Mouse (Mus musculus) cerebellum, adult 8-10 months (tissue): ENCODE measurements around the gene 6330409D20Rik.
A peak's percentile ranks its signal among the peaks of the same experiment; 100 is the strongest.

Experiments used
- DNase-seq: peaks from one replicate; pipeline ENCODE4 v3.0.0; 2022

6330409D20Rik gene

DNA sequence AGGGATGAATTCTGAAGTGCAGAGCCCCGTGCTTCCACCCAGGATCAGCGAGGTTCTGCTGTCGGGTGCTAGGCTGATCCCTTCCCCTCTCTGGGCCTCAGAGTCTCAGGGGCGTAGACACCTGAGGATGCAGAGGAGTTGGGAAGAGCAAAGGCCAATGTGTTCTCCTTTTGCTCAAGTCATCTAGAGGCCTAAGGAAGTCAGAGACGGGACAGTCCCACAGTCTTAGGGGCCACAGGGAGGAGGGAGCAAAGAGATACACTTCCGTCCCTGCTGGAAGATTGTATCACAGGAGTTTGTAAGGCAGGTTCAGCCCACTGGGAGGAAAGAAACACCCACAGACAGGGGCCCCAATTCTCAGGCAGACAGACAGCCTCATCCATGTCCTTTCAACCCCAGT lies 18.8 kb downstream of the 6330409D20Rik start:
- no peak for DNase-seq

DNA sequence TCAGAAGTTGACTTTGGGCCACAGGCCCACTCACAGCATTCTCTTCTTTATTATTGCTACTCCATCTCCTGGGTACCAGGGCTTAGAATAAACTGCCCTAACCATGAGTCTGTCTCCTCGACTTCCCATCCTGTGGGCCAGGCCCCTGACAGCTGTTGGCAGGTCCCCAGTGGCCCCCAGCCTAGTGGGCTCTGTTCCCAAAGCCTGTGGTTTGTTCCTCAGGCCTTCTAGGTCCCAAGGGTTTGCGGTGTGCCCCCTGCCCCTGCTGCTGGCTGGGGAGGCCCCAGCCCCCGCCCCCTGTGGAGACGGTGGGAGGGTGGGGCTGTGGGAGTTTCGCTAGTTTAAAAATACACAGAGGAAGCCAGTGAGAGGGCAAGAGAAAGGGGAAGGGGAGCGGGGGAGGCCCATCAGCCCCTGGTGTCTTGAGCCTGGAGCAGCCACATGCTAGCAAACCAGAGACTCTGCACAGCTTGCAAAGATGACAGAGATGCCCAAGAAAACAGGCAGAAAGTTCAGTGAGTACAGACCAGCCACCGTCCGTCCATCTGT lies 20.1 kb downstream of the 6330409D20Rik start, which contains the start of gene Sh2d3c:
Sh2d3c (plus strand) TSS at position 375 of the 549 bp plus-strand sequence.
- DNase-seq = no peak

DNA sequence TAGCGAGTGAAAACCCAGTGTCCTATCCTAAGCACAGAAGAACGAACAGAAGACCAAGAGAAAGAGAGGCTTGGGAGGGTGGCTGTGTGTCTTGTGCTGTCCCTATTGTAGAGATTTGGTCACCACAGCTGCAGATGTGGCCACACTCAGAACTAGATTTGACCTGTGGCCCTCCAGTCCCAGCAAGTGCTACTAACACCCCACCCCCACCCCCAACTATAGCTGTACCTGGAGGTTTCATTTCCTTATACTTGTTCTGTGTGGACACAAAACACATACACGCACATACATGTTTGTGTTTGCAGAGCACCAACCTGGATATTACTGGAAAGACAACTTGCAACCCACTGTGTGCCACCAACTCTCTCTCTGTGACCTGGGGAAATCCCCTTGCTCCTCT lies 20.8 kb downstream of the 6330409D20Rik start:
- DNase-seq = no peak

DNA sequence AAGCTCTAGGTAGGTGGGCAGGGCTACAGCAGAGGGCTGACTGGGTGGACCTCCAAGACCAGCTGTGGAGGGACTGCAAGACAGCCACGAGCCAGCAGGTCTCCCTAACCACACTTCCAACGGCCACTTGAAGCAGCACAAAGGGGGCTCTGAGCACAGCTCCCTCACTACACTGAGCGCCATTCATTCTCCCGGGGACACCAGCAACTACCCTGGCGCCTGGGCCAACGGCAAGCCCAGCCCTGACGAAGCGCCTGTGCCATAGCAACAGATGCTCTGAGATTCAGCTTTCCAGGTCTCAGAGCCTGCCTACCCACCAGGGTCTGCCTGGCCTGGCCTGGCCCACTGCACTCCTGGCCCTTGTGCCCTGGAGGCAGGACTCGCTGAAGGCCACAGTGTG lies 22.1 kb downstream of the 6330409D20Rik start:
- no peak for DNase-seq

DNA sequence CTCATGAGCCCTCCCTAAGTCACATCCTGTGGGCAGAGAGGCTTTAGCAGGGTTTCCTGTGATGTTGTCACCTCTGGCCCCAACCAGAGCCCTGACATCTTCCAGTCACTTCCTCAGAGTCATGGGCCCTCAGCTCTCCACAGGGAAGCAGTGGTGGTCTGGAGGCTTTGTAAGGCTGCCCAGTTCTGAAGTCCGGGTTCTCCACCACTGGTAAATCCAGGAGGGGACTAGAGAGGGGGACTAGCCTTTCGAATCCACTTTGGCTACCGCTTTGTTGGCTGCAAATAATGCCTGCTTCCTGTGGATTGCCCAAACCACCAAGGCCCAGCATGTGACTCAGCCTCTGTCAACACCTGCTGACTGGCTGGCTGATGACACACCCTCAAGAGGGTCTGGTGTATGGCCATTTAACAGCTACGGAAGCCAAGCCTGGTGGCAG lies 25.8 kb downstream of the 6330409D20Rik start:
- DNase-seq = no peak

DNA sequence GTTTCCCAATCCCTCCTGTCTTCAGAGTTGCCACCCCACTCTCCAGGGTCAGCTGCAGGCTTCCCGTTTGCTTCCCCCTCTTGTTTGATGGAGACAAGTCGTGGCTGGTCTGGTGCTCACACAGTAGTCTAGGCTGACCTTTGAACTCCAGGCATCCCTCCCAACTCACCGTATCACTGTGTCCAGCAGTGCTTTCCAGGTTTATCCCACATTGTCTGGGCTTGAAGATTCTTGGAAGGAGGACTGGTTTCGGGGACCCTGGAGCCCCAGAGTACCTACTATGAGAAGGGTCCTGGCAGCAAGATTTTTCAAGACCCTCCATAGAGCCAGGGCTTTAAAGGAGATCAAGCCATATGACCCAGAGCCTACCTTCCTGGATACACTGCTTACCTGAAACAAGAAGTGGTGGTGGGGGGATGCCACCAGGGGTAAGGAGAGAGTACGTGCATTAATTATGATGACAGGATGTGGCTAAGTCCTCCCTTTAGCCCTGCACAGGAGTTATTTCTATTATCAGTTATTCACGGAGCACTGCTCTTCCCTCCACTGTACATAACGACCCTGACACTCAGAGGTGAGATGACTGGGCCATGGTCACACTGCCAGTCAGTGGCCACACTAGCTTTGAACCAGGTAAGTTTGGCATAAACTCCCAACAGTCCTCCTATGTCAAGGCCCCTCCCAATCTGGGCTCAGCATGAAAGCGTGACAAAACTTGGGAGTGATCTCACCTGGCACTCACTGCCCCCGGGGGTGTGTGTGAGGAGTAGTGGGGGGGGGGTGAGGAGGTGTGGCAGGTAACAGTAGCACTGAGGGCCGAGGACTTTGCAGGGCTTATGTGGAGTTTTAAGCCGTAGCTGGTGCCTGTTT lies 26.5 kb downstream of the 6330409D20Rik start:
- DNase-seq = peak; percentile 39

DNA sequence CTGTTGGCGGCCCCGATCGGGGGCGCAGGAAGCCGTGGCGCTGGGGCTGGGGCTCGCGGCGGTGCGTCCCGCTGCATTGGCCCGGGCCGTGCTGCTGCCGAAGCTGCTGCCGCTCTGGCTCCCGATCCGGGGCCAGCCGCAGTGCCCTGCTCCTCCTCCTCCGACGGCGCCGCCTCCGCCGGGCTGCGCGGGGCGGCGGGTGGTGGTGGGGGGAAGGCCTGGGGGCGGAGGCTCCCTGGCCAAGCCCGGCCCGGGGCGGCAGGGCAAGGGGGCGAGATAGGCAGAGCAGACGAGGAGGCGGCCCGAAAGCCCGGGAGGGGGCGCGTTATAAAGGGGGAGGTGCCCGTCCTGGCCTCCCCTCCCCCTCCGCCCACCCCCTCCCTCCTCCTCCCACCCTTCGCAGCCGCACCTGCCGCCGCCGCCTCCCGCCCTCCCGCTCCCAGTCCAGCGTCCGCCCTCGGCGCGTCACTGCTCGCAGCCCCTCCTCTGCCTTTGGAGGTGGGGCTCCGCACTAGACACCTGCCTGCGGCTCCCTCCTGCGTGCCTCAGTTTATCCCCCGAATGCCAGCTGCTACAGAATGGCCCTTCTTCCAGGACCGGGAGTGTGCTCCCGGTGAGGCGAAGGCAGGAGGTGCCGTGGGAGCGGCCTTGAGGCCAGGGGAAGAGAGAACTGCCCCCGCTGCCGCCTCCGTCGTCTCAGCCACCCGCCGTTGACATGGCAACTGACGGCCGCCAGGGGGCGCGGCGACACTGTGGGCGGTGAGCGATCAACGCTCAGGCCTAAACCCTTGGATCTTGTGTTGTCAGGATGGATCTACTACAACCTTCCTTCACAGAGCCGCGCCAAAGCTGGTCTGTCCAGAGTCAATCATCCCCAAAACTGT lies 27.6 kb downstream of the 6330409D20Rik start, which contains the start of gene Cdk9:
Cdk9 (minus strand) TSS at position 143 of the 884 bp plus-strand sequence.
- peak; percentile 97 for DNase-seq

DNA sequence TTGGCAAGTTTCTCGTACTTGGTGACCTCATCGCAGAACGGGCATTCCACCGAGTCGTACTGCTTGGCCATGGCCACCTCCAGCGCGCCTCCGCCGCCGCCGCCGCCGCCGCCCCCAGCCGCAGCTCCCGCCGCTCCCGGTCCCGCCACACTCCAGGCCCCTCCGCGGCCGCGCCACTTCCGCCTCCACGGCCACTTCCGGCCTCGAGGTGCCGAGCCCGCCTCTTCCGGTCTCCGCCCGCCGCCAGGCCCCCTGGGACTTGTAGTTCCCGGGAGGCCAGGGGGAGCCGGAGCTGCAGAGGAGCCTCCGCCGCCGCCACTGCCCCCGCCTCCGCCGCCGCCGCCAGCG lies 28.3 kb downstream of the 6330409D20Rik start:
- DNase-seq = peak; percentile 96

DNA sequence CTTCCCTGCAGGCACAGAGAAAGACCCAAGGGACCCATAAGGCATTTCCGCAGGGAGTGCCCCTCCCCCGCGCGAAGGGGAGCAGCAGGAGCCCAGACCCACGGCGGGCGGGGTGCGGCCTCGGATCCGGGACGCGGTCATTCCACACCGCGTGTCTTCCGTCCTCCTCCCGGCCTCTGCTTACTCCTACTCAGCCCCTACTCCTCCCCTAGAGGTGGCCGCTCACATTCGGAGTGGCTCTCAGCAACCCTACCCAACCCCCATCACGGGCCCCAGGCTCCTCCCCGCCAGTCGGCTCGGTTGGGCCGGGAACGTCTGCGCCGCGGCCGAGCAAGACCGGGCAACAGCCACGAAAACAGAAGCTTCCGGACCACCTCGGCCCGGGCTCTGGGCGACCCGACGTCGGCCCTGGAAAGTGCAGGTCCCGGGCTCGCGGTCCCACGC lies 28.7 kb downstream of the 6330409D20Rik start:
- peak; percentile 59 for DNase-seq

DNA sequence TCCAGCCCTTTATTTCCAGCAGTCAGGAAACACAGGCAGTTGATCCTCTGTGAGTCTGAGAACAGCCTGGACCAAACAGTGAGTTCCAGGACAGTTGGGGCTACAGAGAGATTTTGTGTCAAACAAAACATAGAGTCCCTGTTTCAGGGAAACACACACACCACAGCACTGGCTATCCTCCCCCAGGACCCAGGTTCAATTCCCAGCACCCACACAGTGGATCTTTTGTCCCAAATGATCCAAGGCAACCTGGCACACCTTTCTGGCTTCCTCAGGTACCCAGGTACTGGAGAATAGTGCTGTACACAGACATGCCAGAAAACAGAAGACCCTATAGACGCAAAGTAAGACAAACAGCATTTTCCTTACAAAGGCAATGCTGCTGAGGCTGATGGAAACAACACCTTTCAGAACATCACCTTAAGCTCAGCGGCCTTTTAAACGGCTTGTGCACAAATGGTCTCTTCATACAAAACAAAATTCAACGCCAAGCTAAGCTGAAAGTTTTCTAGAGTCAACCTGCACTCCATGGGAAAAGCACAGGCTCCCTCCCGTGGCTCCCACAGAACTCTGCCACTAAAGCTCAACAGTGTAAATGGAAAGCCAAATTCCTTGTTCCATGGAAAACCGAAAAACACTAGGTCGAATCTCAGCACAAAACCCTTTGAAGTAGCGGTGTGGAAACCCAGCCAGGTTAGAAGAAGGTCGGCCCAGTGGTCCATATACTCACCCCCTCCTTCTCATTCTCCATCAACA lies 29.3 kb downstream of the 6330409D20Rik start:
- no peak for DNase-seq

DNA sequence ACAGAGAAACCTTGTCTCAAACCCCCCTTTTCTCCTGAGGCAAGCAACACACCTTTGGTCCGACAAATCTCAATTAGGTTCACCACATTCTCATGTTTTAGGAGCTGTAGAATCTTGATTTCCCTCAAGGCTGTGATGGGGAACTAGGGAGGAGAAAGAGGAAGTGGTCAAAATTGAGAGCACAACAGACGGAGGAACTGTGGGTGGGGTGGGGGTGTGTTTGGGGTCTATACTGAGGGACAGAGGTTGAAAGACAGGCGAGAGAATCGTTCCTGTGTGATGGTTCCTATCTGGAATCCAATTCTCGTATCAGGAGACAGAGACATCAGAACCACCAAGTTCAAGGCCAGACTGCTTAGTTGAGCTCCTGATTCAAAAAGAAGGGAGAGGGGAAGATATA lies 30.4 kb downstream of the 6330409D20Rik start:
- DNase-seq = no peak

DNA sequence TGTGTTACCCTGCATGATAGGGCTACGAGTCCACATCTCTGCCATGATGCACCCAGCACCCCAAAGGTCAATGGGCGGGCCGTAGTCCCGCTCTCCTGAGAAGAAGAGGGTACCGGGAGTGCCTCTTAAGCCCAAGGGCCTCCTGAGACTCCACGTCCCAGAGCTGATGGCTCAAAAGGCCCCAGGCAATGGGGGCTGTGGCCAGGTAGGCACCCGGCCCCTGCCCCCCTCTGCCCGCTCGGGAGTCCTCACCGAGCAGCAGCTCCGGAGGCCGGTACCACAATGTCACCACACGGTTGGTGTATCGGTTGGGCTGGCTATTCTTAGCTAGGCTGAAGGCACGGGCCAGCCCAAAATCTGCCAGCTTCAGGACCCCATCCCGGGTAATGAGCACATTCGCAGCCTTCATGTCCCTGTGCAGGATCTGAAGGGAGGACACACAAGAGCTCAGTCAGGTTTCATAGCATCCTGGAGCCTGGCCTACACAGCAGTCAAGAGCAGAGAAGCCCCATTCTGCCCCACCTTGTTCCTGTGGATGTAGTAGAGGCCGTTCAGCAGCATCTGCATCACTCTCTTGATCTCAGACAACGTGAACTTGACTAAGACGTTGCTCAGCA lies 31.2 kb downstream of the 6330409D20Rik start:
- DNase-seq = no peak

DNA sequence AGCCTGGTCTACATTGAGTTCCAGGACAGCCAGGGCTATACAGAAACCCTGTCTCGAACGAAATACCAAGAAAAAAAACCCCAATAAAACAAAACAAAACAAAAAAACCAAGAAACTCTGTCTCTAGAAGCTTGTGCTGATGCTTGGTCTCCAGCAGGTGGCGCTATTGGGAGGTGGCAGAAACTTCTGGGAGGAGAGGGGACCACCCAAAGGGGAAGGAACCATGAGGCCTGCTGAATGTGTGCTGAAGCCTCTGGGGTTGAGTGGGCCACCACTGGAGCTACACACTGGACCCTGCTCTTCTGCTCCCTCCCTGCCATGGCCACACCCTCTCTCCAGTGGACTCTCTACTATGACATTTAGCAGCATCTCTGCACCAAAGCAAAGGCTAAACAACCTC lies 32.2 kb downstream of the 6330409D20Rik start:
- peak; percentile 46 for DNase-seq

DNA sequence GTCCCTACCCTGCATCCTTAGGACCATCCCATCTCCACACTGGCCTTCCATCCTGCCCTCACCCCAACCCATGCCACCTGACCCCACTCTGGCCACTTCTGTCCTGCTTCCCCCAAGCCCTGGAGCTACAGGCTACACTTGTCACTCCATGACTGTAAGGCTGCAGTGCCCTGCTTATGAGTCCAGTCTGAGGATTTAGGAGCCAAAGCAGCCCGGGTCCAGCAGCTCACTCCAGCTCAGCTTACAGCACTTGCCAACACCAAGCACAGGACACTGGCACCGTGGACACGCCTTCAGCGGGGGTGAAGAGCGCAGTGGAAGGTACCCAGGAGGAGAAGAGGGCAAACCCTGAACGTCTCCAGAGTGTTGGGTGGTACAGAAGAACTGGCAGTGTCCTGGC lies 33.8 kb downstream of the 6330409D20Rik start:
- no peak for DNase-seq

DNA sequence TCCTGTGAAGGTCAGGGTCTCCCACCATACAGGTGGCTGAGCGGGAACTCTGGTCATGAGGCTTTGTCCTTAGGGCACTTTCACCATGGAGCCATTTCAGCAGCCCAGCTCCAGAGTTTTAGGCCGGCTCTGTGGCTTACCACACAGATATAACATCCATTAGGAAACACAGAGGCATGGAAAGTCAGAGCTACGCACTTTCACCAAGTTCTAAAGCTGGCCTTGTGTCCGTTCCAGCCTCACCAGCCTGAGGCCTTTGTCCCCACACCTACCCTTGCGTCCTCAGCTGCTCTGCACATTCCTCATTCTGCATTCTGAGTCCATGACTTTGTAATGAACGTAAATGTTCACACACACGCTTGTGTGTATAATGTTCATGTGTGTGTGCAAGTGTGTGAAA lies 35.8 kb downstream of the 6330409D20Rik start:
- no peak for DNase-seq

DNA sequence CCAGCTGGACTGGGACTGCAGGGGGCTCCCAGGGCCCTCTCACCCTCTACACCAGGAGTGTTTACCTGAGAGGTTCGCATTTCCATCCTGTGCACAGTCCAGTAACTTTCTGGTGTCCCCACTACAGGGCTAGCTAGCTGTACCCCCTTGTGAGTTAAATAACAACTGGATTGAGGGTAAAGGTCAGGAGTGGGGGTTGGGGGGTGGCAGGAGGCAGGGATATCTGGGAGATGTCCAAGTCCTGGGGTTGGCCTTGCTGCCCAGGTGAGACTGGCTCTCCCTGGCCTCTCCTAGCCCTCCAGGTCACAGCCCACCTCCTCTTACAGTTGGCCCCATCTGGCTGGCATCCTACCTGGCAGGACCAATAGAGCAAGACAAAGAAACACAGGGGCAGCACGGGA lies 36.8 kb downstream of the 6330409D20Rik start, which contains the start of gene Fpgs:
Fpgs (minus strand) TSS at position 125 of the 401 bp plus-strand sequence.
- no peak for DNase-seq

DNA sequence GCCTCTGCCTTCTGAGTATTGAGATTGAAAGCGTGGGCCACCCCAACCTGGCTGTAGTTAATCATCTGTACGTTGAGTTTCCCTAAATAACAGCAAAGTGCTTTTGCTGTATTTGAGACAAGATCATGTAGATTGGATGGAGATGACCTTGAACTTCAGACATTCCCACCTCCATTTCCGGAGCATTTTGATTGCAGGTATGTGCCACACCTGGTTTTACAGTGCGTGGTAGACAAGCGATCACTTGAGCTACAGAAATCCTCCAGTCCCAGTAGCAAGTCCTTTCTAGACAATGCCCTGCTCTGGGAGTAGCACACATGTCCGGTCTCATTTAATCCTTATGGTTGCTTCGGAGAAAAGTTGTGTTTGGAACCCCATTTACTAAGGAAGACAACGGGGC lies 37.8 kb downstream of the 6330409D20Rik start:
- DNase-seq = no peak

DNA sequence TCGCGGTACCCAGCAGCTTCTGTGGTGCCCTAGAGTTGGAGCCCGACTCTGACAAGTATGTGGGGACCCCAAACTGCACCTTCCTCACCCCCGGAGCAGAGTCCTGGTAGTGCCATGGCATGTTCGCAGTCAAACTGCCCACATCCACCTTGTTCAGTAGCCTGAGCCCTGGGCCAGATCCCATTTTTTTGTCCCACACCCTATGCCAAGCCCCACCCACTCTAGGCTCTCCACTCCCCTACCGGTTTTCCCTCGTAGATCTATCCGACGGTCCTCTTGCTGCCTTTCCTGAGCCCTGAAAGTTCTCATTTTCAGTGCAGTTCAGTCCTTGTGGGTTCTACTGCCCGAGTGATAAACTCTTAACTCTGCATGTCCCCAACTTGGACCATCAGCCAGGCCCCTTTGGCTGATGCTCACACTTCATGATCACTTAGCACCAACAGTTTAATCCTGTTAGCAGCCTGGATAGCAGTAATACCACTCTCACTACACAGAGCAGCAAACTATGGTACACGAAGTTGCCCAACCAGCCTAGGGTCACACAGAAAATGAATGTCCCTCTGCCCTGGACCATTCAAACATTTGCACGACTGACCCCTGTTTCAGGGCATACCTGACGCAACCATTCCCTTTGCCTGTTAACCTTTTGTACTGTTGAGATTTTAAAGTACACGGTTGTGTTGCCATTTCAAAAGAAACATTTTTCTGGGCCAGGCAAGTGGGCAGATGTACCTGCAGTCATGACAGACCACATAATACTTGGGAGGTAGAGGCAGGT lies 39.7 kb downstream of the 6330409D20Rik start:
- DNase-seq = no peak

DNA sequence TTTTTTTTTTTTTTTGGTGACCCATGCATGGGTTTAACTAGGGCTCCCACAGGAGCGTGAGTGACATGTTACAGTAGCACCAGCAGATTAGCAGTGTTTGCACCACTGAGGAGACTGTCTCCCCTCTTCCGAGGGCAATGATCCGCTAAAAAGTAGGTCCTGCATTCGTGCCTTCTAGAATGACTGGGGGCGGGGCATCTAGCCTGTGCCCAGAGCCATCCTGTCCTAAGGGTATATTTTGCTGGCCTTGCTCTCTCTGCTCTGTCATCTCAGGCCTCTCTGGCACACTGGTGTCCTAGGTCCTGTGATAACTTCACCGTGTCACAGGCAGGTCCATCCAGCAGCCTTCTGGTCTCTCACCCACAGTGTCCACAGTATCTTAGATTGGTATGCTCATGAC lies 41.1 kb downstream of the 6330409D20Rik start:
- DNase-seq = no peak

DNA sequence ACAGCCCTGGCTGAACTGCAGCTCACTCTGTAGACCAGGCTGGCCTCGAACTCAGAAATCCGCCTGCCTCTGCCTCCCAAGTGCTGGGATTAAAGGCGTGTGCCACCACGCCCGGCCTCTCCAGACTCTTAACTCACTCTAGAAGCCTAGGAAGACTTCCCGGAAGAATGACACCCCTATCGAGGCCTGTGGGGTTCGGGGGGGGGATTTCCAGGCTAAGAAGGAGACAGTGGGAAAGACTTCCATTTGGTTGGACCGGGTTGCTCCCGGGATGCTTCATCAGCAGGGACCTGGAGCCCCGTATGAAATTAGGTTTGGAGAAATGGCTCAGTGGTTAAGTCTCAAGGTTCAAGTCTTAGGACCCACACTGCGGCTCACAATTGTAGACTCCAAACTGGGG lies 46.1 kb downstream of the 6330409D20Rik start:
- no peak for DNase-seq

DNA sequence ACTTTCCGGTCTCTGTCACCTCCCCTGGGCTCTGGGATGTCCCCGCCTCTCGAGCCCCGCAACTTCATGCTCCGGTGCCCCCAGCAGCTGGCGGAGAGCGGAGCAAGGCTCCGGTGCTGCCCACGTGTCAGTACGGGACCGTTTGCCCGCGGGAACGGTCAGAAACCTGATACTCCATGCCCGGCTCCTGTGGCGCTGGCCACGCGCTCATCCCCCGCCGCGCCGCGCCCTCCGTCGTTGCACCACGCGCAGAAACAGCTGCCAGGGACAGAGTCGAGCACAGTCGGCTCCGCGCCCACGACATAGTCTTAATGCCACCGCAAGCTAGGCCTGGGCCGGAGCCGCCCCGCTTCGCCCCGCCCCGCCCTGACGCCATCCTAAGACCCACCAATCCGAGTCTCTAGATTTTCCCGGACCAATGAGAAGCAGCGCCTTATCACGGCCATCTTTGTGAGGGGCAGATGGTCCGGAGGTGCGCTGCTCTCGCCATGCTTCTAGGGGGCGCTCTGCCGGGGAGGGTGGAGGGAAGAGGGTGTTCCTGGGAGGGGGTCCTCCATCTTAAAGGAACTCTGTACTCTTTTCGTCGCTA lies 46.9 kb downstream of the 6330409D20Rik start:
- DNase-seq = peak; percentile 95
